Mouse (Mus musculus): ENCODE results near the gene 1700021F05Rik. TPM values are rescaled to one million over a fixed set of nuclear protein-coding genes. Genes with fewer than 3 reads are reported as not detected.

Gene 1700021F05Rik
- 16.5 TPM for polyA plus RNA-seq (2015; fragmentation: Illumina TruSeq; extraction: RNeasy Lipid Tissue Mini Kit (QIAGEN cat#74804); ENCODE audit: insufficient read depth, low read depth, low replicate concordance)

DNA sequence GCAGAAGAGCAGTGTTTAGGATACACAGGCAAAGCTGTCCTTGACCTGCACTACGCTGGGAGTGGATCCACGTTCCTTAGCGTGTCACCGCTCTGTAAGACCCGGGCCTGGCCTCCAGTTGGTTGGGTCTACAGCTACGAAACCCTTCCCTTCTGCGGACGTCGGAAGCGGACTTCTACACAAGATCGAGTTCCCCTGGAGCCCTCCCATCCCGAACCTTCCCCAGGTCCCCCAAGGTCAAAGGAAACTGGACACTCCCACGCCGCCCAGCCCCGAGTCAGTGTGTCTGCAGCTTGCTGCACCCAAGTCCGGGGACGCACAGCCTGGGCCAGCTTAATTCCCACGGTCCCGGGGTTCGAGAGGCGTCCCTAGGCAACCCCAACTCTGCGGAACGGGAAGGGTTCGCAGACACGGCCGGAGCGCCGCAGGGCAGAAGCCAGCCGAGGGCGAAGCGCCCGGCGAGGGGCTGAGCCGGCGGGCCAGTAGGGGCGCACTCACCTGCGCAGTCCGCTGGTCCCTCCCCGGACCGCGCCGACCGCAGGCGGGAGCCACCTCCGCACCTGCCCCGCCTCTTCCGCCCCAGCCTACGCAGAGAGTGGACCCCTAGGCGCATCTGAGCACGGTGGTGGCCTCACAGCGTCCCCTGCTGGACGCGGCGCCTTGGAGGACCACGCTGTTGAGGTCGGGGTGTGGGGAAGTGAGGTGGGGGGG lies at the start of gene 1700021F05Rik:
1700021F05Rik (minus strand) TSS at position 553 of the 711 bp plus-strand sequence.

DNA sequence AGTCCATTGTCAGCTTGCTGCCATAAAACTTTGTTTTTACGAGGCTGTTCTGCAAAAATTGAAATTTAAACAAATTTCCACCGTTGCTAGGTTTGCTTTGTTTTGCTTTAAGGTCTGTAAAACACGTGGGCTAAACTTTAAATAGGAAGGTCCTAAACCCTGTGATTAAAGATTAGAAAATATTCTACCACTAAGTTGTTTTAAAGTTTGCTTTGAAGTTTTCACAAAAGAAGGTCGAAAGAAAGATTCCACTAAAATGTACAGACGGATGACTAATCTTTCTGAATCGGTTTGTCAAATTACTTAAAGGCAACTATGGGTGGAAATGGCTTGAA lies 37.2 kb upstream of the 1700021F05Rik start, which contains the start of gene Cd24a:
Cd24a (plus strand) TSS at position 288 of the 335 bp plus-strand sequence.

DNA sequence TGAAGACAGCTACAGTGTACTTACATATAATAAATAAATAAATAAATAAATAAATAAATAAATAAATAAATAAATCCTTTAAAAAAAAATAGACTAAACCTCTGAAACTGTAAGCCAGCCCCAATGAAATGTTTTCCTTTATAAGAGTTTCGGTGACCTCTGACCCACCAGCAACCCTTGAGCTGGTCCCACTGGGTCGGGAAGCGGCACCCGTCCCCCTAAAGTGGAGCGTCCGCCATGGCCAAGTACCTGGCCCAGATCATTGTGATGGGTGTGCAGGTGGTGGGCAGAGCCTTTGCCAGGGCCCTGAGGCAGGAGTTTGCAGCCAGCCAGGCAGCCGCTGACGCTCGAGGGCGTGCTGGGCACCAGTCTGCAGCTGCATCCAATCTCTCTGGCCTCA lies 16.9 kb downstream of the 1700021F05Rik start, which contains the start of gene Gm9803:
Gm9803 (plus strand) TSS at position 154 of the 400 bp plus-strand sequence.

DNA sequence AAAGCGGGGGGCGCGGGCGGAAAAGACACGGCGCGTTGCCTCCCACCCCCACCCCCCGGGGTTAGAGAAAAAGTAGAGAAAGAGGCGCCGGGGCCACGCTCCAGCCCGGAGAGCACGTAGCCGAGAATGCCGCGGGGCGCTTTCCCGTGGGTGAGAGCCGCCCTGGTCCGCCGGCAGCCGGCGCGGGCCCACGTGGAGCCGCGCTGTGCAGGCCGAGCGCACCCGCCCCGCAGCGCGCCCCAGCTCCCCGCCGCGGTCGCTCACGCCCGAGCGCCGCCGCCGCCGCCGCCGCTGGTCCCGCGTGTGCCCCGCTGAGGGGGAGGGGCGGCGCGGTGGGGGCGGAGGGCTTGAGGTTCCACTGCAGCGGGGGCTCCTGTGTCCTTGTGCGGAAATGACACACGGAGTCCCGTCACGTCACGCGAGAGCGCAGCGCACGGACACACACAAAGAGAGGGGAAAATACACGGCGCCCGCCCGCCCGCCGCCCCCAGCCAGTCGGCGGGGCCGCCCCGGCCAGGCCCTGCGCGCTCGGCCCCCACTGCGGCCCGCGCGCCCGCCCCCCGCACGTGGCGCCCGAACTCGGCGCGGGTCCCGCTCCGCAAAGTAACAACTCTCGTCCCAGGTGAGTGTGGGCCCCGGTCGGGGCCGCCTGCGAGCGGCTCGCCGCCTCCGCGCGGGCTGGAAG lies 61.9 kb downstream of the 1700021F05Rik start, which contains the start of gene Bend3:
Bend3 (plus strand) TSS at position 81 of the 685 bp plus-strand sequence.

Other genes with a start within 250 kb of the 1700021F05Rik start
- 0.44 TPM for gene Bend3, start 62.2 kb downstream of the 1700021F05Rik start, polyA plus RNA-seq (2015; fragmentation: Illumina TruSeq; extraction: RNeasy Lipid Tissue Mini Kit (QIAGEN cat#74804); ENCODE audit: insufficient read depth, low read depth, low replicate concordance)
- gene Gm9803, start 16.9 kb downstream of the 1700021F05Rik start, polyA plus RNA-seq (2015; fragmentation: Illumina TruSeq; extraction: RNeasy Lipid Tissue Mini Kit (QIAGEN cat#74804); ENCODE audit: insufficient read depth, low read depth, low replicate concordance), result not detected
- 56.0 TPM for gene Cd24a, start 37.3 kb upstream of the 1700021F05Rik start, polyA plus RNA-seq (2015; fragmentation: Illumina TruSeq; extraction: RNeasy Lipid Tissue Mini Kit (QIAGEN cat#74804); ENCODE audit: insufficient read depth, low read depth, low replicate concordance)